Mouse (Mus musculus): ENCODE measurements around the gene Tjp2.
"Not testable (repeated sequence)": the region's sequence is repeated elsewhere in the genome, so short reads cannot be mapped to it uniquely, and the experiment has no call there.

Gene Tjp2

DNA sequence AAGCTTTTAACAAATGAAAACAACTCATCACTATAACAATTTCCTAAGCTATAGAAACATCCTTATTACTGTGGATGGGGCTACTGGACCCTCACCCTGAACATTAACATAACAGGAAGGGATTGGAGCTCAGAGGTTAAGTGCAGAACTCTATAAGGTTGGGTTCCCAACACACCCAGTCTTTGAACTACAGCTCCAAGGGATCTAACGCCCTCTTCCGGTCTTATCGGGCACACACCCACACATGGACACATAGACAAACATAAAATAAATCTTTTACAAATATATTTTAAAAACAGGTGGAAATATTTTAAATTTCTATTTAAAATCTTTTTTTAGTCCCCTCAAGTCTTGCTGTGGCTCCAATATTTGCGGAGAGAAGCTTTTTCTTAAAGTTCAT lies 3.4 kb downstream of the Tjp2 start:
- no peak for DNase-seq (ENCODE audit: low spot score in 2 of 2)

DNA sequence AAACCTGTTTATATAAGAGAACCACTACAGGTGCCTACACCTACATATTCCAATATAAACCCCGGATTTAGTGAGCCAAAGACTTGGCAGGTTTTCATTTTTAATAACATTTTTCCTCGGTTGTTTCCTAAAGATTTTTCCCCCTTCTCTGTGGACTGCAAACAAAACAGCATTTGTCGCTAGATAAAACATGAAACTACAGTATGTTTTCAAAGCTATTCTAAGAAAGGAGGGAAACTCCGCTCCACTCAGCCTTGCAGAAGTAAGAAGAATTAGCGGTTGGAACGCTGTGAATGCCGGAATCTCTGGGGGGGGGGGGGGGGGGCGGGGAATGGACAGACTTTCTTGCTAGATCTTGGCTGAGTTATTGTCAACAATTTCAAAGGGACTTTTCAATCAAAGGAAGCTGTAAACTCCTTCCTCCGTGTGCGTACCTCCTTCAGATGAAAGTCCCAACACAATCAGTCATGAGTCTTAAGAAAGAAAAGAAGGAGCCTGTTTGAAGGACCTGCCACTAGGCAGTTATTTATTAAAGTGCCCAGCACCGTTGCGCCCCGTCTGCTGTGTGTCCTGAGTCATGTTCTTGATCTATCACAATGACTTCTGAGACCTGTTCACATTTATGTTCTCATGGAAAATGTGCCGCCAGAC lies 3.9 kb downstream of the Tjp2 start:
- peak in 1 of 2 experiments; percentile 3 for DNase-seq (ENCODE audit: low spot score in 2 of 2)

- peak in 1 of 2 experiments; percentile 3 for DNase-seq (ENCODE audit: low spot score in 2 of 2)
Observed at GRCm38 (mm10) chr19:24219011-24219410, 5.8 kb downstream of the Tjp2 start.

DNA sequence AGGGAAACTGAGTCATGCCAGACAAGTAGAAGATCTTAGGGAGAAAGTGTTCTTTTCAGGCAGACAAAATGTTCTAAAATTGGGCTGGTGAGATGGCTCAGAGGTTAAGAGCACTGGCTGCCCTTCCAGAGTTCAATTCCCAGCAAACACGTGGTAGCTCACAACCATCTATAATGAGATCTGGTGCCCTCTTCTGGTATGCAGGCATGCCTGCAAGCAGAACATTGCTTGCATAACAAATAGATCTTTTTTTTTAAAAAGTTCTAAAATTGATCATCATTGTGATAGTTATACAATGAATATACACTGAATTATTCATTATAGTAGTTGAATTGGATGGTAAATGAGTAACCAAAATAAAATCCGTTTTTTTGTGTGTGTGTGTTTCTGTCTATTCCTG lies 6.5 kb downstream of the Tjp2 start:
- no peak for DNase-seq (ENCODE audit: low spot score in 2 of 2)

- DNase-seq (ENCODE audit: low spot score in 2 of 2): no peak
Observed at GRCm38 (mm10) chr19:24217851-24218250, 7.0 kb downstream of the Tjp2 start.

DNA sequence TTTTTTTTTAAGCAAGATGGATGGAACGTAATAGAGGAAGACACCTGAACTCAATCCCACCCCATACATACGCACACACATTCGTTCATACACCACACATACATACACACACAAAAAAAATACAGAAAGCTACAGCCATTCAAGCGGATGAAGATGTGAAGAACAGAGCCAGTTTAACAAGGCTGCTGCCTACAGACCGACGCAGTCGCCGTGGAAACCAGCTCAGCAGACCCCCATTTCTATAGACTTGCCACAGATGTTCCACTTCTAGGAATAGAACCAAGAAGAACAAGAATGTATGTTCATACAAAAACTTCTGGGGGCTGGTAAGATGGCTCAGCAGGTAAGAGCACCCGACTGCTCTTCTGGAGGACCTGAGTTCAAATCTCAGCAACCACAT lies 8.1 kb downstream of the Tjp2 start:
- DNase-seq (ENCODE audit: low spot score in 2 of 2): no peak

- no peak for DNase-seq (ENCODE audit: low spot score in 2 of 2)
Observed at GRCm38 (mm10) chr19:24214939-24215338, 9.9 kb downstream of the Tjp2 start.

DNA sequence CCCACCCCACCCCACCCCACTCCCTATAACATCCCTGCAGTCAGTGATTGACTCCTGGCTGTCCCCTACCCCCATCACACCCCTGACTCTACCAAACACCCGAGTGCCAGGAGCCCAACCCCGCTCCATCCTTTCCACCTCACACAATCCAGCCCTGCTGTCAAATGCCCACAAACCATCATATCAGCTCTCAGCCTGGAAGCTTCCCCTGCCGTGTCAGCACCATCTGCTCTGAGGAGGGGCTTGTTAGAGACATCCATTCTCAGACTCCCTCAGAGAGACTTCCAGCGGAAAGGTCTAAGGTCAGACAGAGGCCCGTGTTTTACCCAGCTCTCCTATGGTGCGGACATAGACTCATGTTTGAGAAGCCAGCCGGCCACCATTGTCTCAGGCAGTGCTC lies 11.5 kb downstream of the Tjp2 start:
- no peak for DNase-seq (ENCODE audit: low spot score in 2 of 2)

DNA sequence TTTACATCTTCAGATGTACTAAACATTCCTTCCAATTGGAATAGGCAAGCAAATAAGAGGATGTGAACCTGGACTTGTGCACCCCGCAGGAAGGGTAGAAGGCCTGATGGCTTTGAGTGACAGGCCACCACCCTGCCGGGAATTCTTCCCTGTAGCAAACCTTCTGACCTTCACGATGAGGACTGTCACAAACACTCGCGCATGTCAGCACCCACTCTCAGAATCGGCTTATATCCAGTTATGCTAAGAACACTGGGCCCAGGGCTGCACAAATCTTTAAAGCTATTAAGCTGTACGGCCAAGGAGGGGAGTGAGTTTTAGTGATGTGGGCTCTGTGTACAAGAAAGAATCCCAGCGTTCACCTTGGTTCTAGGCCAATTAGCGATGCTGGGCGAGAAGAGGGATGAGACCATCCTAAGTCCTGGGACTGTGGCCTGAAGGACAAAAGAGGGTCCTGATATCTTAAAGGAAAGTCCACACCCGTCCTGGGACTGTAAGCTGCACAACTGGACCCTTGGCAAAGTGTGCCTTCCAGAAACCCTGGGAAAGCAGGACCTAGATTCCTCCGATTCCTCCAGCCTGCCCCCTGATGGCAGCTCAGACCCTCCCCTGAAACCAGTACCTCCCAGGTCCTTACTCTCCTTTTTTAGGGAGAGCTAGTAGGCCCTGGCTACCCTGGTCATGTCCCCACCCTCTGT lies 12.1 kb downstream of the Tjp2 start:
- DNase-seq (ENCODE audit: low spot score in 2 of 2): no peak

- DNase-seq (ENCODE audit: low spot score in 2 of 2): no peak
Observed at GRCm38 (mm10) chr19:24211168-24211567, 13.7 kb downstream of the Tjp2 start.

DNA sequence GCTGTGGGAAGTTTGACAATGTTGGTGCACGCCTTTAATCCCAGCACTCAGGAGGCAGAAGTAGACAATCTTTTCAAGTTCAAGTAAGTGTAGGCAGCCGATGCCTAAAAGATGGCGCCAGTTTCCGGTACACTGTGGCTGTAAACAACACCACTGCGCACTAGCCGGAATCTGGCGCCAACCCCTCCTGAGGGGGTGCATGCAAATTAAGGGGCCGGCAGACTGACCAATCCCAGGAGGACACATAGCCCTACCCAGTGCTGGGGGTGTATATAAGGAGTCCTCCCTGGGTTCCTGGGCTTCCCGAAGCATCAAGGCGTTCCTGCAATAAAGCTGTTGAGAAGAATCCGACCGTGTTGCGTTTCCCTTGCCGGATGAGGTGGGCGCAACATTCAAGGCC lies 15.3 kb downstream of the Tjp2 start:
- DNase-seq (ENCODE audit: low spot score in 2 of 2): no peak

GRCm38 (mm10) chr19:24207967-24208366 lies 16.9 kb downstream of the Tjp2 start:
- DNase-seq (ENCODE audit: low spot score in 2 of 2): no peak

DNA sequence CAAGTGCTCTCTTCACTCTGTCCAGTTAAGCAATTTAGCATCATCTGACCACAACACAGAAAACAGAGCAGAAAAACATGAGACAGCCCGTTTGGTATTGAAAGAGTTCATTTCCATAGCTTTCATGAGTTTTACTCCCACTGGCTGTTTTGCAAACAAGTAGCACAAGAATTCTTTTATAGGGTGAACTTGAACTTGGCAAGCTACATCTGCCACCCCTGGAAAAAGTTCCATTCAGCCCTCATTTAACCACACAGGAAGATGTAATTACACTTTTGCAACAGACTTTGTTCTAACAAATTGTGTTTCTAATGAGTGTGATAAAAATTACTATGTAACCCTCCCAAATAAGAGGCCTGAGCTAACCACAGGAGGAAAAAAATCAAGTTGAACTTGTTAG lies 19.8 kb downstream of the Tjp2 start:
- no peak for DNase-seq (ENCODE audit: low spot score in 2 of 2)

DNA sequence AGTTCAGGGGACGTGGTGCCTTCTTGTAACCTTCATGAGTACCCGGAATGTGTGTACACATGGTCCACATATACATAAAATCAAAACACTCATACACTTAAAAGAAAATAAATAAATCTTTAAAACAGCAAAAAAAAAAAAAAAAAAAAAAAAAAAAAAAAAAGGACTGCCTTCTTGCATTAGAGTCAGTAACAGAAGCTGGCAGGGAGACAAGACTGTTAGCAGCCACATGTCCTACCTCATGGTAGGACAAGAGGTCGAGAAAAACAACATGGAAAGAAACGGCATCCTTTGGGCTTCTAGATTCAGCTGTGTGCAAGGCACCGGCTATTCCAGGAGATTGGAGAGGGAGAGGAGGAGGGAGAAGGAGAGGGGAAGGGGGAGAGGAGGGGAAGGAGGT lies 23.0 kb downstream of the Tjp2 start:
- no peak for DNase-seq (ENCODE audit: low spot score in 2 of 2)

DNA sequence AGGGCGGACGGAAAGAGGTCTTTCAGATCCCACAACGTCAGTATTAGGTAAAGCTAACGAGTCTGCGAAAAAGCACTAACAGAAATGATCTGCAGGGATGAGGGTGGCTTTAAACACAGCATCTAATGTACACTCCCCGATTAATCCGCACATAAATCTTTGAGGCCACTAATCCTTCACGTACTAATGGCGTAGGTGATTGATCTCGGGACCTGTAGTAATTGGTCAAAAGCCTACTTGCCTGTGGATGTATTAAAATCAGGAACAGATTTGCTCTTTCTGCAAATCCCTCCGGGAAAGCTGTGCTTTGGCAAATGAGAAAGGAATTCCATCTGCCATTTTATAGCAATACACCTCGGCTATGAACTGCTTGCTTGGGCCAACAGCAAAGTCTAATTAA lies 24.3 kb downstream of the Tjp2 start:
- DNase-seq (ENCODE audit: low spot score in 2 of 2): no peak

DNA sequence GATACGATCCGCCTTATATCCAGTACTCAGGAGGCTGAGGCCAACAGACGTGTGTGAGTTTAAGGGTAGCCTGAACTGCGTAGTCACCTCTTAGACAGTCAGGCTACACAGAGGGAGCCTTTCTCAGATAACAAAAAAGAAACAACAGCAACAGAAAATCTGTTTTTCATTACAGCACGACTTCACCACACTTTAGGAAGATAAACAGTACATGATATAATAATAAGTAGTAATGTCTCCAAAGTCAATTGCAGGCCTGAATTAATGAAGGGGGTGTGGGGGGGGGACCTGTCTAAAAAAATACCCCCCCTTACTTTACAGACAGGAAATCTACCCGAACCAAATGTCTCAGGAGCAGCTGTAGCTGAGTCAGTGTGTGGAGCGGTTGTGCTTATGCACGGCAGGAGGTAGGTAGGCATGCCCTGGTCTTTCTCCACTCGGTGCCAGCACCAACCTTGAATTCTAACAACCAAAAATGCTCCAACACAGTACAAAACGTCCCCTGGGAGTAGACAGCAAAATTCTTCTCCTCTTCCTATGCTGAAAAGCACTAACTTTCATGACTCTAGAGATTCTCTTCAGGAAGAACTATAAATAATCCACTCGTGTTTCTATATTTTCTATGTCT lies 26.0 kb downstream of the Tjp2 start:
- DNase-seq (ENCODE audit: low spot score in 2 of 2): no peak

DNA sequence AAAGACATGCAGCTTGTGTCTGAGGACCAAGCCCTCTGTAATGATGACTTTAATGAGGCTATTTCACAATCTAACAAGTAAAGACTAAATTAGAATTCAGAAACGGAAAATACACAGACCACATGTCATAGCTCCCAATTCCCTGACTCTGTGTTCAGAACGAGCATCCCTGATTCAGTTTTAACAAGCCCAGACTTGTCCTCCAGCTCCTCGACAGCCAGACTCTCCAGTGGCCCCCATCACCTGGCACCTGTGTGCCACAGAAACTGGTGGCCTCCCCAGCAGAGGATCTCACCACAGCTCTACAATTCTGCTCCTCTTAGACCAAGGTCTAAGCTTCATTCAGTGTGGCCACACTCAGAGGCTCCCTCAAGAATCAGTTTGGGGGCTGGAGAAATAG lies 27.5 kb downstream of the Tjp2 start:
- no peak for DNase-seq (ENCODE audit: low spot score in 2 of 2)

GRCm38 (mm10) chr19:24195224-24195623 lies 29.6 kb downstream of the Tjp2 start:
- DNase-seq (ENCODE audit: low spot score in 2 of 2): no peak

GRCm38 (mm10) chr19:24194216-24194615 lies 30.6 kb downstream of the Tjp2 start:
- no peak for DNase-seq (ENCODE audit: low spot score in 2 of 2)

DNA sequence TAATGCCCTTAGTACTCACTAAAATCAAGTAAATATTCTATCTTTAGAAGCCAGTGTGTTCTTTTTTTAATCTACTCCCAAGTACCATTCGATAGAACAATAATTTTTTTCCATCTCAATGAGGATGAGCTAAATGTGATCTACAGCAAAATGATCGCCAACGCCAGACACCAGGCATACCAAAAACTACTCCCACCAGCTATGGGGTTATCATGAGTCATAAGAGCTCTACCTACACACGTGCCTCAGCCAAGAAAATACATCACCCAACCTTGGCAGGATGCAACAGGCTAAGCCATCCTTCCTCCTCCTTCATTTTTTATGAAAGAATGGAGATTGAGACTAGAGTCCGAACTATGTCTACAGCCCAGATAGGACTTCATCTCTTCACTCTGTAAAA lies 31.9 kb downstream of the Tjp2 start:
- DNase-seq (ENCODE audit: low spot score in 2 of 2): peak in 1 of 2 experiments; percentile 13

DNA sequence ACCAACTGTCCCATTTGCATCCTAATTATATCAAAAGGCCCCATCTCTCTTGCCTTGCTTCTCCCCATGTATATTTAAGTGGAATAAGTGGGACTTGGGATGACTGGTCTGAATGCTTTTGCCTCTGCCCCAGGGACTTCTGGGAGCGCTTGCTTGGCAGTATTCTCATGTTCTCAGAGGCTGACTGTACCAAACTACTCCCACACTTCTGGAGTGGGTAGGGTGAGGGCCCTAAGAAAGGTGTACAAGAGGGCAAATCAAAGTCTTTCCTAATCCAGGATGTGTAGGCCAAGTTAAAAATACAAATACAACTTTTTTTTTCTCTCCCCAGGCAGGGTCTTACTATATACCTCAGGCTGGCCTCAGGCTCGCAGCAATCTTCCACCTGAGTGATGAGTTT lies 37.0 kb downstream of the Tjp2 start:
- DNase-seq (ENCODE audit: low spot score in 2 of 2): no peak

GRCm38 (mm10) chr19:24187358-24187757 lies 37.5 kb downstream of the Tjp2 start:
- not testable (repeated sequence) for DNase-seq (ENCODE audit: low spot score in 2 of 2)

GRCm38 (mm10) chr19:24183680-24184235 lies 41.1 kb downstream of the Tjp2 start:
- no peak for DNase-seq (ENCODE audit: low spot score in 2 of 2)

Measured in right cerebral cortex, adult 2 months (tissue).